Mouse (Mus musculus): ENCODE measurements at regions not wholly inside any gene's neighbourhood (a gene's known extent, or its start where the extent isn't known, plus 50 kb on each side); places are given as distances from the start of the nearest gene placed in this dataset.

GRCm38 (mm10) chr12:46988972-46989371, 170.2 kb upstream of the Nova1 start:
- TF ChIP-seq CTCF (IDR thresholded peaks at IDR 0.05; ENCODE audit: low read depth, low read length) (no peak), POLR2A (IDR thresholded peaks at IDR 0.05; ENCODE audit: borderline replicate concordance, low read depth, low read length) (no peak)
